Mouse (Mus musculus) yolk sac, embryonic 10.5 days (tissue): ENCODE results near the gene Ccl24.

ENCODE experiments used
- DNase-seq: peaks from one replicate; pipeline ENCODE4 v3.0.0-alpha.2; 2017; ENCODE audit warnings: low spot score

Gene Ccl24

GRCm38 (mm10) chr5:135544865-135545797 is 27.7 kb downstream of the Ccl24 start, which contains the start of gene Hip1:
Gene Hip1, minus strand, starts transcription at chr5:135545120.
- peak; percentile 100 for DNase-seq

GRCm38 (mm10) chr5:135544032-135544558 is 28.8 kb downstream of the Ccl24 start:
- no peak for DNase-seq

- no peak for DNase-seq
These were observed 35.0 kb downstream of the Ccl24 start for GRCm38 (mm10) chr5:135537794-135538214.

GRCm38 (mm10) chr5:135537326-135537725 is 35.5 kb downstream of the Ccl24 start:
- no peak for DNase-seq

- no peak for DNase-seq
These were observed 37.0 kb downstream of the Ccl24 start for GRCm38 (mm10) chr5:135535867-135536266.

GRCm38 (mm10) chr5:135533431-135533830 is 39.4 kb downstream of the Ccl24 start:
- DNase-seq, result no peak

- DNase-seq, result no peak
These were observed 41.5 kb downstream of the Ccl24 start for GRCm38 (mm10) chr5:135531306-135531845.

- DNase-seq, result no peak
These were observed 42.9 kb downstream of the Ccl24 start for GRCm38 (mm10) chr5:135529964-135530363.

- DNase-seq, result no peak
These were observed 43.5 kb downstream of the Ccl24 start for GRCm38 (mm10) chr5:135529310-135529709.

GRCm38 (mm10) chr5:135527986-135528385 is 44.9 kb downstream of the Ccl24 start:
- DNase-seq, result no peak

GRCm38 (mm10) chr5:135524660-135525560 is 47.9 kb downstream of the Ccl24 start:
- no peak for DNase-seq

- no peak for DNase-seq
These were observed 48.8 kb downstream of the Ccl24 start for GRCm38 (mm10) chr5:135524087-135524486.

- DNase-seq, result no peak
These were observed 50.6 kb downstream of the Ccl24 start for GRCm38 (mm10) chr5:135522111-135522722.
